Mouse (Mus musculus) layer of hippocampus, adult 9-11 months (tissue): ENCODE measurements at regions not wholly inside any gene's neighbourhood (a gene's known extent, or its start where the extent isn't known, plus 50 kb on each side); places are given as distances from the start of the nearest gene placed in this dataset.
A peak's percentile ranks its signal among the peaks of the same experiment; 100 is the strongest.

Experiments used
- DNase-seq: peaks from one replicate; pipeline ENCODE4 v3.0.0; 2022

DNA sequence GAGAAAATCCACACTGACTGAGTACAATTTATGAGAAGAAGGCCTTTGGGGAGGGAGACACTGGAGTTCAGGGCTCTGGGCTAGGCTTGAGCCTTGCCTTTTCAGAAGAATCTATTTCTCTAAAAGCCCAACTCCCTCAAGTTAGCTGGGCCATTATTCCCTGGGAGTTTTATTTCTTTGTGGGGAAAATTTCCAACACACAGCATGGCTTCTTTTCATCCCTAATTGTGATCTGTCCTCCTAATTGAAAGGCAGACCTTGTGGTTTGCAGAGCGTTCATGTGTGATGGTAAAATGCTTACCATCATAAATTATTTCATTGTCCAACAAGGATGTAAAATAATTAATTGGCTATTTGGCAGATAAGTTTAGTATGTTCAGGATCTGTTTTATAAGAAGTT lies 204.1 kb downstream of the Tgfb2 start:
- DNase-seq = no peak

DNA sequence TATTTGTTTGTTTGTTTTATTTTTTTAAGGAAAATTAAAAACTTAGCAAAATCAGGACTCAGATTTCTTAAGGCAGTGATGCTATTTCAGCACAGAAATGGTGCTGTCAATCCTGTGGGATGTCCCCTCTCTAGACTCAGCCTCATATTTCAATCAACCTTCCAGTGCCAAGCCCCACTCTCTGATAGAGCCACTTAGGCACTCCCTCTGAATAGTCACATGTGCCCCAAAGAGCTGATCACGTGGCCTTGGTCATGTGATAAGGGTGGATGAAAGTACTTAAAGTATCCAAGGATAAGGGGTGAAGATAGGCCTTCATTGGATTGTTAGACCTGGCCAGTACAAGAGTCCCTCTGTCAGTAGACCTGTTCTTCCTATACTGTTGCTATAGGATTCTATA lies 207.9 kb downstream of the Tgfb2 start:
- DNase-seq = no peak

DNA sequence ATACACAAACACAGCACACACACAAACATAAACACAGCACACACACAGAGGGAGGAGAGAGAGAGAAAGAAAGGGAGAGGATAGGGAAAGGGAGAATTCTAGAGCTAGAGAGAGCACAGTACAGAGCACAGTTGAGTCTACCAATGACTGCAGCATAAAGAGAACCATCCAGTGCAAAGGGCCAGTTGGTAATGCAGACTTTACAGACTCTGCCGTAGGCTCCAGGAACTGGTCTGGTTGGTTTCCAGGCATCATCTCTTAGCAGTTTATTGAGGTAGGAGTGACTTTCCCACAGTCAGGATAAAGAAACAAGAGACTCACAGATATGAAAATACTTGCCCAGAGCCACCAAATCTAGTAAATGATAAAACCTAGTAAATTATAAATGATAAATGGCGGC lies 208.5 kb downstream of the Tgfb2 start:
- DNase-seq = no peak

DNA sequence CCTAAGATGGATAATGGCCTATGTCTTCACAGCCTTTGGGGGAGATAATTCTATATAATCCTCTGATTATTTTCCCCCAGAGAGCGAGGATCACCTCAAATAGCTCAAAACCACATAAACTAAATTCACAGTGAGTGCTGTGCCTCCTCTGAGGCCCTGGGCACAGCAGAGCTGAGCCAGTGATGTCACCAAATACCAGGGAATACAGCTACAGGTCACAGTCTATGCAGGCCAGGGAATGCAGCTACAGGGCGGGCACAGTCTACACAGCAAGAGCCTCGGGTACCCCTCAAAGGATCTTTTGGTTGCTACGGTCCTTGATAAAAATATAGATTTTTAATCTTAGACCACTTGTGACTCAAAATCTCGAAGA lies 211.4 kb downstream of the Tgfb2 start:
- DNase-seq = no peak

DNA sequence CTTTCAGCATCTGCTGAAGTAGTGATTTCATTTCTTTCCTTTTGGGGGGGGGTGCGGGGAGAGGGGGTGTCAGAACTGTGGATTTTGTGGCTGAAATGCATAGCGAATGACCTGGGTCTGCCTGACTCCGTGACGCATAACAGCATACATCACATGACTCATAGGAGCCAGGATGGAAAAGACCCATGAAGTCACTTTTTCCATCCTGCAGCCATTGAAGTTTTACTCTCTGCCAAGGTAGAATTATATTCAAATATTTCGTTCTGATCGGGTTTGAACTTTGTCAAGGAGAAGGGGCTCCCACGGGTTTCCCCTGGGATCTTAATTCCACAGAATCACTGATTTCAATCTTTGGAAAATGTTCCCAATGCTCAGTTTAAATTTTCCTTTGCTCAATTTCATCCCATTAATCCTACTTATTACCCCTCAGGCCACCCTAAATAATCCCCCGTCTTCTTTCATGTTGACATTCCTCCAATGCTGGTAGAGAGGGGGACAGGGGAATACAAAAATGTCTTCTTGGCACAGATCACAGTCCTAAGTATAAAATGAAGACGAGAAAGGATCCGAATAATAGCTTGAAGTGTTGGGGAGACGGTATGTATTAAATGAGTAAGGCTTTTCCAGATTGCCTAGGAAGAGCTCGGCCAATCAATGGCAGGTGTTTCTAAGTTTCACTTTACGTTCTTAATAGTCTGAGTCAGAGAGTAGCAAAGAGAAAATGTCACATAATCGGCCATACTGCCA lies 212.0 kb downstream of the Tgfb2 start:
- DNase-seq = no peak

DNA sequence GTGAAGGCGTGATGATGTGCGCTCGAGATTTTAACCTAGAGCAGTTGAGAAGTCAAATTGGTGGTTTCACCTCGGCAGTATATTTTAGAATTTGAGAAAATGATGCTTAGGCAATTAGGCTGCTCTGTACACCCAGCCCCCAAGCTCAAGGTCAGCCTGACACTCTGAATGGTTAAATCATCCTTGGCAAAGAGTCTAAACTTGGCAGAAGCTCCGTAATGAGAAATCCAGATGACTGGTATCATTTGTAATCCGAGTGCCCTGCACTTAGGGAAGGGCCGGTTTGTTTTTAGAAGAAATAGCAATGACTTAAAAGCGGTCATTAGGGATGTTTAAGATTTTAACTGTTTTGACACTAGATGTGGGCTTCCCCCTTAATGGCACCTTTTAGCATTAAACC lies 223.6 kb downstream of the Tgfb2 start:
- DNase-seq = no peak

DNA sequence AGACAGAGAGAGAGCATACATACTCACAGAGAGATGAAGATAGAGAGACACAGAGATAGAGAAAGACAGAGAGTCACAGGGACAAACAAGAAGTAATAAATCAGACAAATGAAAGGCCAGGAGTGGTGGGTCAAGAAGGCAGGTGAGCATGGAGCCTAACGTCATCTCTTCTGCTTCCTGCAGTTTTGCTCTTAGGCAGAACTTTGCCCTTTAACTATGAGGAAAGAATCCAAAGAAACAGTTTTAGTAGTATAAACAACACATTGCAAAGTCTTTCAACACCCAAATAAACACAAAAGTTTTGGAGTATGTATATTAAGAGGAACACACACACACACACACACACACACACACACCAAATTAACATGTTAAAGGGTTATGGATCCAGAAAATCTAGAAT lies 225.8 kb downstream of the Tgfb2 start:
- DNase-seq = no peak

DNA sequence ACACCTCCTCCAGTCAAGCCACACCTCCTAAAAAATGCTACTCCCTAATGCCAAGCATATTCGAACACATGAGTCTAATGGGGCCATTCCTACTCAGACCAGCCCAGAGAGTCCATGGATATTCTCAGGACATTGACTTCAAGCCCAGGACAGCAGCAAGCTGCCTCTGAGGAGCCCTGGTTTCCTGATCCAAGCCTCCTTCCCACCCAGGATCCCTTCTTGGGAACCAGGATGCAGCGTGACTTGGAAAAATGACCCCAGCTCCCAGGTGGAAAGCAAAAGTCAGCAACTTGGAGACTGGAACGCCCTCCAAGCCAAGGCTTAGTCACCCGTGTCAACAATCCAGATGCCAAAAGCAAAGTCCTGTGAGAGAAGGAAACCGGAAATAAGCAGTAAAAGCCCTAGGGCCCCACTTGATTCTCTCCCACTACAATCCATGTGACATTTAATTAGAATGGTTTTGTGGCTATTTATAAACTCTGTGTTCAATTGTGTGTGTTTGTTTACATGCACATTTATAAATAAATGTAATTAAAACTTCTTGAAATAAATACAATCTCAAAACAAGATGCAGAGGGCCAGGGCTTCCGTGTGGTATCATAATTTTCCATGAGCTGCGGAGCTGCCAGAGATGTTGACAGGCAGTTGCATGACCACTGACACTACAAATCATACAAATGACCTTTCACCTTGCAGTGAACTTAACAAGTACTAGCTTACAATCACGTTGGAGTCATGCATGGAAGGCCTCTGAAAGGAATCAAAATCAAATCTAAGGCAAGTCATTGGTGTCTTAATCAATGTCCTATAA lies 227.2 kb downstream of the Tgfb2 start:
- no peak for DNase-seq

DNA sequence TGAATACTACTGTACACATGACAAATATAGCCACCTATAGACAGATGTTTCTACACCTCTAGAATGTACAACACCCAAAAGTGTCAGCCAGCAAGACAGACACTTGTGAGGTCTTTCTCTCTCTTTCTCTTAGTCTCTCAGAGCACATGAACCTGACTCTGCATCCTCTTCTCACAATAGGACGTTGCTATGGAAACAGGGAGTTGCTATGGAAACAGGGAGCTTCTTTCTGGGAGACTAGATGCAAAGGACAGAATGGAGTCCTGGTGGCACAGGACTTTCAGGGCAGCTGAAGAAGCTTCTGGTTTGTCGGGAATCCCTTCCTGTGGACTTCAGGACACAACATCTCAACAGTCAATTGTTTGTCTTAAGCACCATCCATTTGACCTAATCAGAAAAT lies 230.9 kb downstream of the Tgfb2 start:
- DNase-seq = peak; percentile 76

DNA sequence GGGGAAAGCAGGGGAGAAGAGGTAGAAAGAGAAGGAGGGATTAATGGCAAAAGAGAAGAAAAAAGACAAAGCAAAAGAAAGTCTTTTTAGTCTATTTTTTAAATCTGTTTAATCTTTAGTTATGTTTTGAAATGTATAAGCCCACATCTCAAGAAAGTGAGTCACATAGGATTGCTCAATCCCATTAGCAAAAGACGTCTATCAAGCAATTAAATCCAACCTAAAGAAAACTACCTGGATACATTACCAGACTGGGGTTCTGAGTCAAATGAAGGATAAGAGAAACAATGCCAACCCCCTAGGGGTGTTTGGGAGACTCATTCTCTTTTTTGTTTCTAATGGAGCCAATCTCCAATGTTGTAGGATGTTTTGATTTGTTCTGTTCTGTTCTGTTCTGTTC lies 231.4 kb downstream of the Tgfb2 start:
- DNase-seq = no peak

DNA sequence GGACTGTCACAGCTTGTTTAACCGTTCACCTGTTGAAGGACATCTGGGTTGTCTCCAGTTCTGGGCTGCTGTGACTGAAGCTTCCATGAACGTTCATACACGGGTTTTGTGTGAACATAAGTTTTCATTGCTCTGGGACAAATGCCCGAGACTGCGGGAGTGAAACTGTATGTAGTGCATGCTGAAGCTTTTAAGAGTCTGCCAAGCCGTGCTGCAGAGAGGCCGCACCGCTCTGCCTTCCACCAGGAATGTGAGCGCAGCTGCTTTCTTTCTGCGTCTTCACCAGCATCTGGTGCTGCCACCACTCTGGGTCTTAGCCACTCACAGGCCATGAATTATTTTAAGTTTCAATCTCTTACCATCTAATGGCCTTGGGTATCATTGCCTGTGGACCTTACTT lies 232.8 kb downstream of the Tgfb2 start:
- DNase-seq = no peak

DNA sequence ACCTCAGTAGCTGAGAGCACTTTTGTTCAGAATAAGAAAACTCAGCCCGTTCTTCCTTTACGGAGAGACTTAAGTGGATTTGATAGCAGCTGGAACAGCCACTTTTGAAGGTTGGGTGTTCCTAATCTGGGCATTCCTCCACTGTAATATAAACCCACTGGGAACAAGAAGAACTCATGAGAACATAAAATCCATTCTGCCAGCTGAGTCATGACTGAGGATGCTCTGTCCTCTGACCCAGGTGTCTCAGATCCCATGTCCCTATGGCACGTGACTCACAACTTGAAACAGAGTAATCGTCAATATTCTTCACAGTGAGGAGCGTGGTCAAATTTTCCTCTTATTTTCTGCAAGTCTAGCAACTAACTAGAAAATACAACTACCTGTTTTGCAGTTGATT lies 240.3 kb downstream of the Tgfb2 start:
- no peak for DNase-seq

DNA sequence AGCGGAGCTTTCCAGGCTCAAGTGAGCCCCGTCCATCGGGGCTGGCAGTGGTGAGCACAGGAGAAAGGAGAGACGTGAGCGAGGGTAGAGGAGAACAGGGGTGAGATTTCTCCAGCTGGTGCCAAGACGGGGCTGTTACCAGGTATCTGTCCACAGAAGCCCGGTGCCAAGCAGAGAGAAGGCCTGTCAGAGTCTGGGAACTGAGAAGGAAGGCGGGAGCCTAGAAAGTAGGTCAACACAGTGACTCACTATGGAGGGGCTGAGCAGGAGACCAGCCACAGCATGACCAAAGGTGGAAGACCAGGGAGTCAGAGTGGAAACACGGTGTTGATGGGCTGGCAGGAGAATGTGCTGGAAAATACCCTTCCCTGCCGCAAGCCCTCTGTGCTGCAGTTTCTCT lies 245.0 kb downstream of the Tgfb2 start:
- no peak for DNase-seq

DNA sequence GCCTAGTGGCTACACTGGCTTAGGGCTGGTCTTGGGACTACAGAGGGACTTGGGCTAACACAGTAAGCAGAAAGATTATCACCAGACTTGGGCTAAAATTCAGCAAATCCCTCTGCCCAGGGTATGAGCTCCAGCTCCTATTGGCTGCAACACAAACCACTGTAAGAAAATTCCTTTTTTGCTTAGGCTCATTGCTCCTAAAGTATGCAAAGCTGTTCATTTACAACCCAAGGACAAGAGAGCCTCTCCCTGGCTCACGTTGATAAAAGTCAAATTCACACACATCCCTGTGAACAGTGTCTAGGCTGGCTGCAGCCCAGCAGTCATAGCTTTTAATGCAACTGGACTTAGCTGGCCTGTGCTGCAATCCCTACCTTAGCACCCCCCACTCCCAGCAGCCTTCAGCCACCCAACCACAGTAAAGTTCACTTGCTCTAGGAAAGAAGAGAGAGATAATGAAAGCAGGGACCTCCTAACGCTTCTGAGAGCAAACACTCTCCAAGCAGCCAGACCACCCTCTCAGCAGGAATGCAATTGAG lies 247.6 kb downstream of the Tgfb2 start:
- no peak for DNase-seq

DNA sequence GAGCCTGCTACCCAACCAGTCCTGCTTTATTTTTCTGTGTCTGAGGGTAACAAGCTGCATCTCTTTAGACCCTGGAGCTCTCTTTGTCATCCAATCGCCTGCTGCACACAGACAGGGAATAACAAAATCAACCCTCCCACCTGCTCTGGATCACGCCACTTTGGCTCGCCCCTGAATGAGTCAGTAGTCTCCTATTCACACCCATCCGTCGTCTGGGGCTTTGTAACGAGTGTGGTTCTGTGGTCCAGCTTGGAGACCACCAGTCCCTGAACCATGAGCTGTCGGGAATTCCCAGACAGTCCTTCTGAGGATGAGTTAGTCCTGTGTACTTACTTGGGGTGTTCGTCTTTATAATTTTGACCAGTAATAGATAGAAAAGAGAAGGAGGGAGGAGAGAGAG lies 248.7 kb downstream of the Tgfb2 start:
- no peak for DNase-seq

DNA sequence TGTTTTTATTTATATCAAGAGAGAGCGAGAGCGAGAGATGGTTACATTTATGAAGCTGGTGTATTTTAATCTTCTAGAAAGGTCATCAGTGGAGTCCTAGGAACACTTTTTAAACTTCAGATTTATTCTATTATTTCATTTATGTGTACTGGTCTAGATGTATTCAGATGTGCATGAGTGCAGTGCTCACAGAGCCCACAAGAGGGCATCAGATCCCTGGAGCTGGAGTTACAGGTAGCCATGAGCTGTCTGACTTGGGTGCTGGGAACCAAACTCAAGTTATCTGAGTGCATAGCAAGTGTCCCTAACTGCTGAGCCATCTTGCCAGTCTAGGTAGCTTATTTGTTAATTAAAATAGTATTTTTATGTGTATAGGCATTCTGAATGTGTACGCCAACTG lies 249.7 kb downstream of the Tgfb2 start:
- DNase-seq = no peak

DNA sequence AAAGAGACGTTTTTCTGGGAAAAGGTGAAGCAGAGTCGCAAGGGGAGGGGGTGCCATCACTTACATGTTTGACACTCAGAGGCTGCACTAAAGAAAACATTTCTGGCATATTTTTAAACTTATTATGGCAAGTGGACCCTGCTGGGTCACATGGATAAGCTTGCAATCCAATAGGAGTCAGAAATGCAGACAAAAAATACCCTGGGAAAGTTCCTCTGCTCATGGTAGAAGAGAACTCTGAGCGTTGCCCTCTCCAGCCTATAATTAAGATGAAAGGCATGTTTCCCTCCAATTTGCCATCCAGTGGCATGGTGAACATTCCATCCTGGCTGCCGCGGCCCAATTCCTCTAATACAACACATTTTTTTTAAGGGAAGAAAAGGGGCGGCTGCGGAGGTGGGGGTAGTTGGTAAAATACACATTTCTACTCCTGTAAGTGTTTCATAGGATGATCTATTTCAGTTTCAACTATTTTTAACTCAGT lies 250.6 kb downstream of the Tgfb2 start:
- DNase-seq = no peak

DNA sequence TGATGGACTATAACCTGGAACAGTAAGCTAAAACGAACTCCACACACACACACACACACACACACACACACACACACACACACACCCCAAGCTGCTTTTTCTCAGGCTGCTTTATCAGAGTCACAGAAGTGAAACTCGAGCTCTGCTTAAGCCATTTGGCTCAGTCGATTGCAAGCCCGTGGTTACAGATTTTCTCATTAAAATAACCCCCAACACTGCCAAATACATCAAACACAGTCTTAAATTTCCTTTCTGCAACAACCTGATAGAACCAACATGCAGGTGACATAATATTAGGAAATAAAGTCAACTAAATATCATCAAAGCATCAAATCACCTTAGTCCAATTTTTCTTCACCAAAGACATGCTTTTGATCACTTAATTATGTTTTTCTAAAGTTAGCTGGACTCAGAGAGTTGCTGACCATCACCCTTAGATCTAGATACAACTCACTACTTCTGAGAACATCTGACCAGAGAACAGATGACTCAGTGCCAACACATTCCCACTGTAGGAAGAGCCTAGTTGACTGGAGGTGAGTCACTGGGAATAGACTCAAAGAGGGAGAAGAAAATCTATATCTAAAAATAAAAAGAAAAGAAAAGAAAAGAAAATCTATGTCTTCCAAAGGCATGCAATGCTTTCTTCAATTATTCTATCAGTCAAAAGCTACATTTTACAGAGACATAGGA lies 251.2 kb downstream of the Tgfb2 start:
- no peak for DNase-seq

DNA sequence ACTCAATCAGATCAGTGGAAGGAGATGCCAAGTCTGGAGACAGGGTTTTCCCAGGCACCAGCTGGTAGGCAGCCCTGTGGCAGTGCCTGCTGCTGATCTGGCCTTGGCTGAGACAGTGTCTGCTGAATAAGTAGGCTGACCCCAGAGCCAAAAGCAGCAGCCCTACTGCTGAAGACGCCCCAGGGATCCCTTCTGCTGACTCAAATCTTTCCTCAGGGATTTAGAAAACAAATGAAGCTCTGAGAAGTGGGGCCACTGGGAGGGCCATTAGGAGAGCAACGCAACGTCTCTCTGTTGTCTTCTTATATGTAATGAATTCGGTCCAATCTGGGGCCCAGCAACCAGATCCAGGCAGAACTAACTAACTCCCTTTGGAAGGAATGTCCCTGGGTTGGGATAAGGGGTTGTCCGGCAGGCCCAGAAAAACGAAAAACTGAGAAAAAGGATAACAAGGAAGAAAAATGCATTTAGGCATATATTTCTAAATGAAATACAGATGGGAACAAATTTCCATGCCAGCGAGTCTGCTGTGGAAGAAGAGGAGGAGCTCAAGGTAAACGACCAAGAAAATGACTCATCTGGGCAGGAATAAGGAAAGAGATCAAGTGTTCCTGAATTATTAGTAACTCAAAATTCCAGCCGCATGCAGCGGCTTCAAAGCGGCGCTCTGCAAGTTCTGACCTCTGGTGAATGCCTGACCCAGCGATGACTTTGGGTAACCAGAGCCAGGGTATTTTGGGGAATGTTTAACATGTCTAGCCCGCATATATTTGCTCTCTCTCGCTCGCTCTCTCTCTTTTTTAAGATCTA lies 256.7 kb downstream of the Tgfb2 start:
- DNase-seq = no peak

DNA sequence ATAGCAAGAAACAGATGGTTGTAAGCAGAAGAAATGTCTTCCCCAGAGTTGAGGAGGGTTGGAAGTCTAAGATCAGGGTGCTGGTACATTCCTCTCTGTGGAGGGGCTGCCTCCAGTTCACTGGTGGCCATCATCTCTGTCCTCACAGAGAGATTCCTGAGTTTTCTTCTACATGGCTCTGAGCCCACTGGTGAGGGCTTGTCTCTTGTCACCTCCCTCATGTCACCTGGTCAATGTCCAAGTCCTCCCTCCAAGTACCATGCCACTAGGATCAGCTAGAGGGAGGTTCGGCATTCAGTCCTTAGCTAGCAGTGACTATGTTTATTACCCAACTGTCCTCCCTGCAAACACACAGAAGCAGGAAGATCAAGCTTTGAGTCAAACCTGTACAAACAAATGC lies 258.3 kb downstream of the Tgfb2 start:
- no peak for DNase-seq

DNA sequence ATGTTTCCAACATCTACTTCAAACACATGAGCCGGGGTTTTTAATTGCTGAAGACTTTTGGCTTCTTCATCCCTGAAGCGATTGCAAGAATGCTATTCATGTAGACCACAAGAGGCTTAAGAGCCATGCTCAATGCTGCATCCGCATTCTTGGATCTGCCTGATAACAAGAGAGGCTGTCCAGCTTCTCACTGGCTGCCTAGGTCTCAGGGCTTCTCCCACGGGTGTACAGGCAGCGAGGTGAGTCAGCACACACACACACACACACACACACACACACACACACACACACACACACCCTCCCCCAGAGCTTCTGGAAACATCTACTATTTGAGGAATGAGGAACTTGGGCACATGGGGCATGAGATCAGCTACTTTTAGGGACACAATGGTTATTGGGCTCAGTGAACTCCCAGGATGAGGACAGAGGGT lies 261.1 kb downstream of the Tgfb2 start:
- peak; percentile 47 for DNase-seq

DNA sequence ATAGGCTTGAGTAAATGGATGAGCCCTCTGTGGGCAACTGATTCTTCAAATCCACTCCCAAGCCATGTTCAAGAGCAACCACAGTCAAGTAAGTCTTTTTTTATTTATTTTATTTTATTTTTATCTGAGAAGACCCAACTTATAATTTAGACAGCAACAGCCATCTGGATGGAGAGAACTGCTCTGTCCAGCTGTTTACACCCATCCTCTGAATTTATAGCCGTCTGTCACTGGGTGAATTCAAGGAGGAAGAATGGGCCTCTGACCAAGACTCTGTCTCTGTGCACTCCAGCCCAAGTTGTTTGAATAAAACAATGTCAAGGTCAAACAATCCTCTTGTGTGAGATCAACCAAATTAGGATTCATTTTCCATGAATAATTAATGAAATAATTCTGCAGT lies 263.6 kb downstream of the Tgfb2 start:
- no peak for DNase-seq
